Mouse (Mus musculus) small intestine, adult 2 months (tissue): ENCODE data around the gene Olfr69. TPM values are rescaled to one million over a fixed set of nuclear protein-coding genes. Genes with fewer than 3 reads are reported as not detected.
"Not testable (repeated sequence)": the region's sequence is repeated elsewhere in the genome, so short reads cannot be mapped to it uniquely, and the experiment has no call there.

Experiments
- H3K27ac ChIP-seq: fragments of 200-500 bp; 2 replicates; pipeline ENCODE4 v1.5.1; 2012; ENCODE audit warnings: low read depth, low read length, control low read depth, inconsistent platforms; ENCODE audit not compliant: insufficient read depth
- H3K27me3 ChIP-seq: fragments of 200-500 bp; 2 replicates; pipeline ENCODE4 v1.6.1; 2012; ENCODE audit warnings: mild to moderate bottlenecking, moderate library complexity, low read length, inconsistent platforms; ENCODE audit not compliant: control insufficient read depth, insufficient read depth
- H3K36me3 ChIP-seq: fragments of 200-500 bp; 2 replicates; pipeline ENCODE4 v1.6.1; 2012; ENCODE audit warnings: mild to moderate bottlenecking, low read length, control low read depth, inconsistent platforms; ENCODE audit not compliant: control insufficient read depth, insufficient read depth
- H3K4me1 ChIP-seq: fragments of 200-500 bp; 2 replicates; pipeline ENCODE4 v1.6.1; 2012; ENCODE audit warnings: low read length, inconsistent platforms, mixed read lengths; ENCODE audit not compliant: control insufficient read depth, insufficient read depth, insufficient read length
- H3K4me3 ChIP-seq: fragments of 200-500 bp; 2 replicates; pipeline ENCODE4 v1.5.1; 2012; ENCODE audit warnings: low read depth, mild to moderate bottlenecking, control low read depth, inconsistent platforms, low read length, moderate library complexity
- CTCF ChIP-seq: fragments of 200-500 bp; IDR thresholded peaks from 2 replicates; pipeline ENCODE4 v1.5.1; 2012; ENCODE audit warnings: low read depth, mild to moderate bottlenecking, control low read depth, inconsistent platforms, low read length, moderate library complexity, mixed read lengths; ENCODE audit not compliant: insufficient replicate concordance, insufficient read length; ENCODE audit errors: extremely low read depth
- POLR2A ChIP-seq: fragments of 200-500 bp; IDR thresholded peaks from 2 replicates; pipeline ENCODE4 v1.6.1; 2012; ENCODE audit warnings: low read depth, mild to moderate bottlenecking, control low read depth, inconsistent platforms, low read length, moderate library complexity
- WGBS: fragments of 180-500 bp; shearing (Covaris S2); methylation state at CpG from one replicate; pipeline ENCODE4 v1.1.7; 2018; 5-methylcytosine and 5-hydroxymethylcytosine counted together
- polyA plus RNA-seq: library from polyadenylated mRNA; depleted of rRNA; stranded (reverse); fragments of >200 nt; gene quantifications from 2 replicates; pipeline ENCODE4 v1.2.3, GENCODE M21; 2012

Gene Olfr69
- polyA plus RNA-seq, 1 experiment = not detected

GRCm38 (mm10) chr7:103809801-103810155 lies 38.4 kb upstream of the Olfr69 start:
- H3K4me3 ChIP-seq = no peak overlapping the region
- H3K4me1 ChIP-seq = no peaks in the 10 kb centered on the region
- 62% methylated on average over 1 of the region's 1 CpGs for WGBS
- H3K27me3 ChIP-seq = no peaks in the 10 kb centered on the region
- H3K36me3 ChIP-seq = no peaks in the 10 kb centered on the region
- H3K27ac ChIP-seq = no peak overlapping the region
- TF ChIP-seq POLR2A = no peak
- no peak for TF ChIP-seq CTCF

GRCm38 (mm10) chr7:103808971-103809800 lies 37.8 kb upstream of the Olfr69 start:
- Histone ChIP-seq H3K4me3 (no peak overlapping the region), H3K4me1 (no peaks in the 10 kb centered on the region), H3K27me3 (no peaks in the 10 kb centered on the region), H3K36me3 (no peaks in the 10 kb centered on the region), H3K27ac (no peak overlapping the region)
- WGBS = 27% methylated on average over 5 of the region's 5 CpGs
- TF ChIP-seq CTCF (no peak), POLR2A (no peak)

GRCm38 (mm10) chr7:103808120-103808519 lies 36.7 kb upstream of the Olfr69 start:
- H3K4me3 ChIP-seq, H3K27me3 ChIP-seq, H3K36me3 ChIP-seq, H3K4me1 ChIP-seq, H3K27ac ChIP-seq: not testable (repeated sequence)
- 67% methylated on average over 2 of the region's 2 CpGs for WGBS

GRCm38 (mm10) chr7:103806856-103807255 lies 35.5 kb upstream of the Olfr69 start:
- H3K27me3 ChIP-seq = no peaks in the 10 kb centered on the region
- no peak overlapping the region for H3K4me3 ChIP-seq
- no peak for TF ChIP-seq POLR2A
- no peak for TF ChIP-seq CTCF
- H3K4me1 ChIP-seq = no peaks in the 10 kb centered on the region
- 34% methylated on average over 1 of the region's 1 CpGs for WGBS
- H3K36me3 ChIP-seq = no peaks in the 10 kb centered on the region
- H3K27ac ChIP-seq = no peak overlapping the region

GRCm38 (mm10) chr7:103792669-103793388 lies 21.4 kb upstream of the Olfr69 start:
- H3K36me3 ChIP-seq = no peaks in the 10 kb centered on the region
- H3K4me3 ChIP-seq = no peak overlapping the region
- no peaks in the 10 kb centered on the region for H3K4me1 ChIP-seq
- TF ChIP-seq CTCF = no peak
- no peak for TF ChIP-seq POLR2A
- no peak overlapping the region for H3K27ac ChIP-seq
- H3K27me3 ChIP-seq = no peaks in the 10 kb centered on the region
- 24% methylated on average over 4 of the region's 4 CpGs for WGBS

GRCm38 (mm10) chr7:103791721-103792120 lies 20.3 kb upstream of the Olfr69 start, which contains the start of gene Olfr67:
Gene Olfr67 (minus strand): TSS chr7:103791821.
- no peaks in the 10 kb centered on the region for H3K36me3 ChIP-seq
- H3K27me3 ChIP-seq = no peaks in the 10 kb centered on the region
- TF ChIP-seq CTCF = no peak
- no peak for TF ChIP-seq POLR2A
- no peak within 1 kb of the TSS for H3K4me3 ChIP-seq
- H3K4me1 ChIP-seq = no peaks in the 10 kb centered on the region
- WGBS = 73% methylated on average over 3 of the region's 3 CpGs
- H3K27ac ChIP-seq = no peak within 1 kb of the TSS

GRCm38 (mm10) chr7:103779598-103779997 lies 8.2 kb upstream of the Olfr69 start, which contains the start of gene Olfr68:
Gene Olfr68 (minus strand): TSS chr7:103779698.
- Histone ChIP-seq H3K27ac (no peak within 1 kb of the TSS), H3K36me3 (no peaks in the 10 kb centered on the region), H3K4me3 (no peak within 1 kb of the TSS), H3K4me1 (no peaks in the 10 kb centered on the region), H3K27me3 (no peaks in the 10 kb centered on the region)
- WGBS = 77% methylated on average over 3 of the region's 3 CpGs
- no peak for TF ChIP-seq POLR2A
- no peak for TF ChIP-seq CTCF

- H3K4me3 ChIP-seq, H3K36me3 ChIP-seq, H3K27me3 ChIP-seq, H3K4me1 ChIP-seq, H3K27ac ChIP-seq: not testable (repeated sequence)
- 73% methylated on average over 4 of the region's 4 CpGs for whole genome bisulfite sequencing
These were observed 6.3 kb upstream of the Olfr69 start for GRCm38 (mm10) chr7:103777652-103778051.

GRCm38 (mm10) chr7:103767687-103768086 lies 3.7 kb downstream of the Olfr69 start:
- not testable (repeated sequence) for H3K27me3 ChIP-seq, H3K27ac ChIP-seq, H3K36me3 ChIP-seq, H3K4me3 ChIP-seq, H3K4me1 ChIP-seq
- WGBS = 91% methylated on average over 6 of the region's 6 CpGs

GRCm38 (mm10) chr7:103762212-103762611 lies 9.2 kb downstream of the Olfr69 start:
- not testable (repeated sequence) for H3K4me1 ChIP-seq, H3K4me3 ChIP-seq, H3K27me3 ChIP-seq, H3K36me3 ChIP-seq, H3K27ac ChIP-seq
- WGBS = 68% methylated on average over 6 of the region's 6 CpGs
